Mouse (Mus musculus): ENCODE measurements at regions not wholly inside any gene's neighbourhood (a gene's known extent, or its start where the extent isn't known, plus 50 kb on each side); places are given as distances from the start of the nearest gene placed in this dataset.

DNA sequence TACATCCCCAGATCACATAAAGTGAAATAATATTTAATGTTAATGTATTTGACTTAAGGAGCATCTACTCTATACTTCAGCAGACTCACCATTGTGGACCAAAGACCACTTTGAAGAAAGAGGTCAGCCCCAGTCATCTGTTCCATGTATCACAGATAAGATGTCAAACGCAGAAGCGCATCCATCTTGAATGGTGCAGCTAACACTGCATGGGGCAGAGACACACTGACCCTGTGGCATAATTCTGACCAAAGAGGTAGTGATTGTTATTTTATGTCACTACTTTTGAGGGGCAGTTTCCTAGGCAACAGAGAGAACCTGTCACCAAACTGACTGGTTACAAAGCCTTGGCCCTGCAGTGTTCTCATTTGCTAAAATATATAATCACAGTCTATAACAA, 97.8 kb upstream of the Tmtc1 start:
- Histone ChIP-seq H3K4me1 (ENCODE audit: control insufficient read depth in 2 of 2, insufficient read depth in 2 of 2, low read length in 2 of 2, poor library complexity in 1 of 2) (no peaks in the 10 kb centered on the region), H3K27ac (ENCODE audit: insufficient read depth, low read depth, low read length, poor library complexity, severe bottlenecking) (no peak overlapping the region), H3K9me3 (ENCODE audit: control insufficient read depth, insufficient read depth, low read depth, low read length) (no peaks in the 10 kb centered on the region), H3K4me3 (ENCODE audit: insufficient read depth in 1 of 2, low read depth in 1 of 2, low read length in 2 of 2, poor library complexity in 1 of 2, severe bottlenecking in 1 of 2) (no peak overlapping the region), H3K9ac (ENCODE audit: insufficient read depth, low read depth, low read length, poor library complexity, severe bottlenecking) (no peak overlapping the region), H3K36me3 (ENCODE audit: control insufficient read depth, insufficient read depth, low read length, poor library complexity, severe bottlenecking) (no peaks in the 10 kb centered on the region)
- TF ChIP-seq MAFK (IDR thresholded peaks at IDR 0.05; ENCODE audit: insufficient read depth, low read depth, low read length) (no peak), ZC3H11A (IDR thresholded peaks at IDR 0.05; ENCODE audit: borderline replicate concordance, low read depth, low read length) (no peak), ZNF384 (IDR thresholded peaks at IDR 0.05; ENCODE audit: low read depth, low read length) (no peak), CHD2 (IDR thresholded peaks at IDR 0.05; ENCODE audit: low read depth, low read length) (no peak), HCFC1 (IDR thresholded peaks at IDR 0.05; ENCODE audit: borderline replicate concordance, insufficient read depth, low read length) (no peak)
- in situ Hi-C loops (cut with MboI; ENCODE audit: low sequenced_read_pairs in 2 of 2, unreplicated experiment in 2 of 2) = no loop called here
- DNase-seq (ENCODE audit: low read depth, low spot score) = no peak

- no peak overlapping the region for H3K9ac ChIP-seq (ENCODE audit: insufficient read depth, low read depth, low read length, poor library complexity, severe bottlenecking)
- no peaks in the 10 kb centered on the region for H3K4me1 ChIP-seq (ENCODE audit: control insufficient read depth in 2 of 2, insufficient read depth in 2 of 2, low read length in 2 of 2, poor library complexity in 1 of 2)
- in situ Hi-C loops (cut with MboI; ENCODE audit: low sequenced_read_pairs in 2 of 2, unreplicated experiment in 2 of 2) = no loop called here
- no peak for DNase-seq (ENCODE audit: low read depth, low spot score)
- TF ChIP-seq MAFK (IDR thresholded peaks at IDR 0.05; ENCODE audit: insufficient read depth, low read depth, low read length) = no peak
- TF ChIP-seq ZC3H11A (IDR thresholded peaks at IDR 0.05; ENCODE audit: borderline replicate concordance, low read depth, low read length) = no peak
- no peak for TF ChIP-seq CHD2 (IDR thresholded peaks at IDR 0.05; ENCODE audit: low read depth, low read length)
- TF ChIP-seq ZNF384 (IDR thresholded peaks at IDR 0.05; ENCODE audit: low read depth, low read length) = no peak
- H3K36me3 ChIP-seq (ENCODE audit: control insufficient read depth, insufficient read depth, low read length, poor library complexity, severe bottlenecking) = no peaks in the 10 kb centered on the region
- no peak overlapping the region for H3K27ac ChIP-seq (ENCODE audit: insufficient read depth, low read depth, low read length, poor library complexity, severe bottlenecking)
- H3K9me3 ChIP-seq (ENCODE audit: control insufficient read depth, insufficient read depth, low read depth, low read length) = no peaks in the 10 kb centered on the region
- no peak overlapping the region for H3K4me3 ChIP-seq (ENCODE audit: insufficient read depth in 1 of 2, low read depth in 1 of 2, low read length in 2 of 2, poor library complexity in 1 of 2, severe bottlenecking in 1 of 2)
These were observed 95.2 kb upstream of the Tmtc1 start for GRCm38 (mm10) chr6:148539207-148539960.

DNA sequence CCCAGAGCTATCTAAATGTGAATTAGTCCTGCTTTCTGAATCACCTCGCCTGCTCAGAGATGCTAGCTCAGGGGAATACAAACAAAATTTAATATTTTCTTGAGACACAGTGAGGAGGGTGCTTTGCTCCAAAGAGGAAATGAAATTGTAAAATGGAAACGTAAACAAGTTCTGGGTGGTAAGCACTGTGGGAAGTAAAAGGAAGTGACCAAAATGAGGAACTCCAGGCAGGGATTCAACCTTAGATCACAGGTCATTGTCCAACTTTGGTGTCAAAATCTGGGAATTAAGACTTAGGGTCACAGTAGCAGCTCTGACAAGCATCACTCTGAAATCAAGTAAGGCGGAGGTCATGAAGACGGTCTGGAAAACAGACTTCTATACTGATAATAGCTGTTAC, 90.2 kb upstream of the Tmtc1 start:
- Histone ChIP-seq H3K4me3 (ENCODE audit: insufficient read depth in 1 of 2, low read depth in 1 of 2, low read length in 2 of 2, poor library complexity in 1 of 2, severe bottlenecking in 1 of 2) (no peak overlapping the region), H3K9me3 (ENCODE audit: control insufficient read depth, insufficient read depth, low read depth, low read length) (no peaks in the 10 kb centered on the region), H3K4me1 (ENCODE audit: control insufficient read depth in 2 of 2, insufficient read depth in 2 of 2, low read length in 2 of 2, poor library complexity in 1 of 2) (peaks cover 0 to 2% of the 10 kb centered on the region in 2 experiments; a peak in 1 of 4 replicates), H3K27ac (ENCODE audit: insufficient read depth, low read depth, low read length, poor library complexity, severe bottlenecking) (no peak overlapping the region), H3K36me3 (ENCODE audit: control insufficient read depth, insufficient read depth, low read length, poor library complexity, severe bottlenecking) (no peaks in the 10 kb centered on the region), H3K9ac (ENCODE audit: insufficient read depth, low read depth, low read length, poor library complexity, severe bottlenecking) (no peak overlapping the region)
- in situ Hi-C loops (cut with MboI; ENCODE audit: low sequenced_read_pairs in 2 of 2, unreplicated experiment in 2 of 2) = no loop called here
- no peak for DNase-seq (ENCODE audit: low read depth, low spot score)
- TF ChIP-seq MAFK (IDR thresholded peaks at IDR 0.05; ENCODE audit: insufficient read depth, low read depth, low read length) = no peak
- no peak for TF ChIP-seq ZC3H11A (IDR thresholded peaks at IDR 0.05; ENCODE audit: borderline replicate concordance, low read depth, low read length)
- no peak for TF ChIP-seq ZNF384 (IDR thresholded peaks at IDR 0.05; ENCODE audit: low read depth, low read length)
- no peak for TF ChIP-seq HCFC1 (IDR thresholded peaks at IDR 0.05; ENCODE audit: borderline replicate concordance, insufficient read depth, low read length)
- TF ChIP-seq CHD2 (IDR thresholded peaks at IDR 0.05; ENCODE audit: low read depth, low read length) = no peak

DNA sequence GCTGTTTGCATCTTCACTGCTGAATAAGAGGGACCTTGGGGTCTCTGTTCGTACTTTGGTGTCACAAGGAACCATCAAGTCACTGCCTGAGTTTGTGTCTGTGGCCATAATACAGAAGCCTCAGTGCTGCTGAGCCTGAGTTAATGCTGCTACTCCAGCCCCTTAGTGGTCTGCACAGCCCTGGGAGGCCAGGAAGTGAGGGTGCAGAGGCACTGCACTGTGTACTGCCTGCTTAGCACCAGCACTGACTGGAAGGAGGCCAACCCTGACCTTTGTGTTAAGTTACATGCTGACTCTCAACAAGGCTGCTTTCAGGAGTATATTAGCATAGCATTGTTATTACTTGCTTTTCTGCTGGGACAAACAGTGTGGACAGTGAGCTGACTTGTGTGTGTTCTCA, 86.9 kb upstream of the Tmtc1 start:
- no peak for TF ChIP-seq ZC3H11A (IDR thresholded peaks at IDR 0.05; ENCODE audit: borderline replicate concordance, low read depth, low read length)
- no peak for TF ChIP-seq CHD2 (IDR thresholded peaks at IDR 0.05; ENCODE audit: low read depth, low read length)
- TF ChIP-seq HCFC1 (IDR thresholded peaks at IDR 0.05; ENCODE audit: borderline replicate concordance, insufficient read depth, low read length) = no peak
- TF ChIP-seq ZNF384 (IDR thresholded peaks at IDR 0.05; ENCODE audit: low read depth, low read length) = no peak
- TF ChIP-seq MAFK (IDR thresholded peaks at IDR 0.05; ENCODE audit: insufficient read depth, low read depth, low read length) = no peak
- Histone ChIP-seq H3K4me3 (ENCODE audit: insufficient read depth in 1 of 2, low read depth in 1 of 2, low read length in 2 of 2, poor library complexity in 1 of 2, severe bottlenecking in 1 of 2) (no peak overlapping the region), H3K4me1 (ENCODE audit: control insufficient read depth in 2 of 2, insufficient read depth in 2 of 2, low read length in 2 of 2, poor library complexity in 1 of 2) (peaks cover 0 to 2% of the 10 kb centered on the region in 2 experiments; a peak in 1 of 4 replicates), H3K36me3 (ENCODE audit: control insufficient read depth, insufficient read depth, low read length, poor library complexity, severe bottlenecking) (no peaks in the 10 kb centered on the region), H3K9ac (ENCODE audit: insufficient read depth, low read depth, low read length, poor library complexity, severe bottlenecking) (no peak overlapping the region), H3K9me3 (ENCODE audit: control insufficient read depth, insufficient read depth, low read depth, low read length) (no peaks in the 10 kb centered on the region), H3K27ac (ENCODE audit: insufficient read depth, low read depth, low read length, poor library complexity, severe bottlenecking) (no peak overlapping the region)
- DNase-seq (ENCODE audit: low read depth, low spot score) = no peak
- in situ Hi-C loops (cut with MboI; ENCODE audit: low sequenced_read_pairs in 2 of 2, unreplicated experiment in 2 of 2) = no loop called here

Data from ES-E14 (cell line).